Mouse (Mus musculus) G1E (cell line): ENCODE measurements at regions not wholly inside any gene's neighbourhood (a gene's known extent, or its start where the extent isn't known, plus 50 kb on each side); places are given as distances from the start of the nearest gene placed in this dataset.

Experiments used
- CTCF ChIP-seq: IDR thresholded peaks from 2 replicates; pipeline ENCODE4 v1.5.1; 2012; ENCODE audit warnings: low read depth, low read length, inconsistent platforms, mixed read lengths
- GATA1 ChIP-seq: IDR thresholded peaks from 2 replicates; pipeline ENCODE4 v1.6.1; 2012; ENCODE audit warnings: borderline replicate concordance, low read length, inconsistent platforms, mixed read lengths
- GATA2 ChIP-seq: IDR thresholded peaks from 2 replicates; pipeline ENCODE4 v1.6.1; 2012; ENCODE audit warnings: low read depth, low read length, inconsistent platforms, borderline replicate concordance
- POLR2AphosphoS5 ChIP-seq: IDR thresholded peaks from 2 replicates; pipeline ENCODE4 v1.6.1; 2012; ENCODE audit warnings: low read depth, low read length, inconsistent platforms; ENCODE audit not compliant: insufficient replicate concordance

- TF ChIP-seq GATA1 (no peak), CTCF (no peak), POLR2AphosphoS5 (no peak), GATA2 (no peak)
Observed at GRCm38 (mm10) chr10:117479721-117480455, 100.1 kb upstream of the Cpsf6 start.
